Mouse (Mus musculus) lung, adult 2 months (tissue): ENCODE data around the gene Cdr2l. TPM values are rescaled to one million over a fixed set of nuclear protein-coding genes. Genes with fewer than 3 reads are reported as not detected.
A peak's percentile ranks its signal among the peaks of the same experiment; 100 is the strongest.

Source experiments
- DNase-seq: peaks from one replicate; pipeline ENCODE4 v3.0.0; 2022
- H3K4me1 ChIP-seq: fragments of 200-500 bp; 2 replicates; pipeline ENCODE4 v1.6.1; 2011; ENCODE audit warnings: low read length; ENCODE audit not compliant: control insufficient read depth, insufficient read depth
- H3K4me3 ChIP-seq: fragments of 200-500 bp; replicated peaks from 2 replicates; pipeline ENCODE3; 2011; ENCODE audit warnings: low read depth, mild to moderate bottlenecking, control low read depth, low read length; ENCODE audit errors: extremely low read depth
- CTCF ChIP-seq: fragments of 200-500 bp; IDR thresholded peaks from 2 replicates; pipeline ENCODE4 v1.5.1; 2011; ENCODE audit warnings: mild to moderate bottlenecking, low read length, control low read depth; ENCODE audit not compliant: insufficient read depth
- POLR2A ChIP-seq: fragments of 200-500 bp; IDR thresholded peaks from 2 replicates; pipeline ENCODE4 v1.6.1; 2011; ENCODE audit warnings: low read depth, mild to moderate bottlenecking, control low read depth, low read length, borderline replicate concordance; ENCODE audit errors: extremely low read depth
- WGBS: fragments of 180-500 bp; shearing (Covaris S2); methylation state at CpG from one replicate; pipeline ENCODE4 v1.1.7; 2018; 5-methylcytosine and 5-hydroxymethylcytosine counted together
- polyA plus RNA-seq: library from polyadenylated mRNA; depleted of rRNA; stranded (reverse); fragments of >200 nt; gene quantifications from 2 replicates; pipeline ENCODE4 v1.2.3, GENCODE M21; 2012

Cdr2l gene
- polyA plus RNA-seq, 1 experiment = 29.1 TPM

DNA sequence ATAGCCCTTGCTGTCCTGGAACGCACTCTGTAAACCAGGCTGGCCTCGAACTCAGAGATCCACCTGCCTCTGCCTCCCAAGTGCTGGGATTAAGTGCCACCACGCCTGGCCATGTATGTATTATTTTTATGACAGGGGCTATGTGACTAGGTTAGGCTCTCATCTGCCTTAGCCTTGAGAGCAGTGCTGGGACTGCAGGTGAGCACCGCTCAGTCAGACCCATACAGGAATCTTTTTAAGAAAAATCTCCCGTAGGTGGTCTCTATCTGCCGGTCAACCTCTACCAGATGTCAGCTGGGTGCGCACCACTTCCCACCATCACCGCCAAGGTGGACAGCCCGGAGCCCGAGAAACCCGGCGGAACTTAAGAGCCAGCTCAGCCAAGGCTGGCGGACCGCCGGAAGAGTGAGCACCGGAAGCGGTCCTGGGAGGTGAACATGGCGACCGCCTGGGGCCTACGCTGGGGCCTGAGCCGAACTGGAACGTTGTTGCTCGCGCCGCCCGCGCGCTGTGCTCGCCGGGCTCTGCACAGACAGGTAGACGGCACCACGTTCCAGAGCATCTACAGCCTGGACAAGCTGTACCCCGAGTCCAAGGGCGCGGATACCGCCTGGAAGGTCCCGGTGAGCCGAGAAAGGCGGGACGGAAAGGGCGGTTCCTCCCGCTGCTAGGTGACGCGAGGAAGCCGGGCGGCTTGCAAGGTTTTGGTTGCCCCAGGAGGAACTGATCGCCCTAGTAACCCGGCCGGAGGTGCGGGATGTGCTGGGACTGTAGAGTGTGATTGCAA, 21.8 kb downstream of the Cdr2l start, which contains the start of gene Mrpl58:
Mrpl58 (plus strand) TSS at position 415 of the 787 bp plus-strand sequence.
- TF ChIP-seq CTCF (no peak), POLR2A (peak; percentile 75)
- peaks cover 9% of the 10 kb centered on the region for H3K4me1 ChIP-seq
- DNase-seq = peak; percentile 92

DNA sequence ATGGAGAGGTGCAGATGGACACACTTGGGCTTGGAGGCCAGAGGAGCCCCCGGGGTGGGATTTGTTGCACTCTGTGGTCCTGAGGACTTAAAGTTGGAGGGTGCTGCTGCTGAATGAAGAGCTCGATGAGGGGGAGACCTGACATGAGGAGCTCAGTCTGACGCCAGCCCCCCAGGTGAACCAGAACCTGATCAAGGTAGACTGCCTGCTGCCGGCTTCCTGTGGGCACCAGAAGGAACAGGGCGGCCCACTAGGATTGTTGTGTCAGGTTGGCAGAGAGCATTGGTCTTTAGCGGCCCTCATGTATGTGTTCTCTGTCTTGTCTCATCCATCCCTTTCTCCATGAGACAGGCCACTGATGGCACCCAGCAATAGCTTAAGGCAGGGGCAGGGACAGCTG, 24.0 kb downstream of the Cdr2l start:
- 97% methylated on average over 6 of the region's 6 CpGs for WGBS
- Histone ChIP-seq H3K4me3 (no peak overlapping the region), H3K4me1 (peaks cover 11% of the 10 kb centered on the region)
- TF ChIP-seq CTCF (no peak), POLR2A (no peak)
- no peak for DNase-seq

More for the DNA sequence above, 21.8 kb downstream of the Cdr2l start, which contains the start of gene Mrpl58:
- WGBS = 4% methylated on average over 50 of the region's 50 CpGs
- H3K4me3 ChIP-seq = peak within 1 kb of the TSS; percentile 98

DNA sequence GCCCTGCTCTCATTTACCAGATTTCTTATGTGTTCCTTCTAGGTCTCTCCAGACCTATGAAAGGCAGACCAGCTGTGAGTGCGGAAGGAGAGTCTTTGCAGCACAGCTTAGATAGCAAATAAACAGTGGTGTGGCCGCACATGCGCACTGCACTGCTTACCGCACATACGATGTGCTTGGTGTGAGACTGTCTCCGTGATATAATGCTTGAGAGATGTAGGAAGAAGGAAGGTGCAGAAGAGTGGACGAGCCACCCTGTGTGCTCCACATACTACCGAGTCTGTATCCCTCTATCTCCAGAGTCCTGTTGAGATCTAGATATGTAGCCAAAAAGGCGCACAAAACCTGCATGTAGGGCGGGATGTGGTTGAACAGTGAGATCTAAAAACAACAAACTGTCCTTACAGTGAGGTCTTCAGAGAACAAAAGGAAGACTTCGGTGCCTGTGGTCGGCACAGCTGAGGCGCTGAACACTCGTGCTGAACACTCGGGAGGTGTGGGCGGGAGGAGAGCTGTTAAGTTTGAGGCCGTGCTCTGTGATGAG, 25.2 kb downstream of the Cdr2l start:
- peaks cover 14% of the 10 kb centered on the region for H3K4me1 ChIP-seq
- DNase-seq = no peak
- no peak overlapping the region for H3K4me3 ChIP-seq
- 88% methylated on average over 17 of the region's 17 CpGs for WGBS
- TF ChIP-seq CTCF (no peak), POLR2A (no peak)

- Histone ChIP-seq H3K4me1 (peaks cover 17% of the 10 kb centered on the region), H3K4me3 (no peak overlapping the region)
- WGBS = 45% methylated on average over 6 of the region's 6 CpGs
- TF ChIP-seq CTCF (no peak), POLR2A (no peak)
- DNase-seq = no peak
Measured at GRCm38 (mm10) chr11:115408266-115408920, 26.7 kb downstream of the Cdr2l start.

DNA sequence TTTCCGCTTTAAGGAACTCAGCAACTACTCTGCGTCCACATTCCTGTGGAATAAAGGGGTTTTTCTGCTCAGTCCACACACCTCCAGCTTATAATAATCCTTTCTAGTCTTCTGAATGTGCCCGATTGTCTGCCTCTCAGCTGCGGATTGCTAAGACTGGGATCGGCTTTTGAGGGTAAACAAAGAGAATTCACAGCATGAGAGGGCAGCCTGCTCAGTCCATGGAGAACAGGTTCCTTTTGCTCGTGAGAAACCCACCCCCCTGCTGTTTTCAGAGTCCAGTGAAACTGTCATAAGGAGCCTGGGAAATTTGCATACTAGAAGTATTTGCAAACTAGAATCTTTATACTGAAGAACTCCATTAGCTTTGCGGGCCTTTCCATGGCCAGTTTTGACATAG, 27.8 kb downstream of the Cdr2l start:
- 83% methylated on average over 7 of the region's 7 CpGs for WGBS
- DNase-seq = no peak
- no peak overlapping the region for H3K4me3 ChIP-seq
- TF ChIP-seq CTCF = no peak
- TF ChIP-seq POLR2A = no peak
- peaks cover 14% of the 10 kb centered on the region for H3K4me1 ChIP-seq

- peak within 1 kb of the TSS; percentile 87 for H3K4me3 ChIP-seq
- peak; percentile 76; the same call in 1 of the 2 replicates for TF ChIP-seq POLR2A
- TF ChIP-seq CTCF = no peak
- H3K4me1 ChIP-seq = peaks cover 9% of the 10 kb centered on the region
- peak; percentile 91 for DNase-seq
- WGBS = under 1% methylated on average over 56 of the region's 56 CpGs
Measured at GRCm38 (mm10) chr11:115419531-115420237, 38.0 kb downstream of the Cdr2l start, which contains the start of the genes Atp5h and Kctd2. Gene Atp5h (minus strand): TSS chr11:115419962. Gene Kctd2 (plus strand): TSS chr11:115420128.

DNA sequence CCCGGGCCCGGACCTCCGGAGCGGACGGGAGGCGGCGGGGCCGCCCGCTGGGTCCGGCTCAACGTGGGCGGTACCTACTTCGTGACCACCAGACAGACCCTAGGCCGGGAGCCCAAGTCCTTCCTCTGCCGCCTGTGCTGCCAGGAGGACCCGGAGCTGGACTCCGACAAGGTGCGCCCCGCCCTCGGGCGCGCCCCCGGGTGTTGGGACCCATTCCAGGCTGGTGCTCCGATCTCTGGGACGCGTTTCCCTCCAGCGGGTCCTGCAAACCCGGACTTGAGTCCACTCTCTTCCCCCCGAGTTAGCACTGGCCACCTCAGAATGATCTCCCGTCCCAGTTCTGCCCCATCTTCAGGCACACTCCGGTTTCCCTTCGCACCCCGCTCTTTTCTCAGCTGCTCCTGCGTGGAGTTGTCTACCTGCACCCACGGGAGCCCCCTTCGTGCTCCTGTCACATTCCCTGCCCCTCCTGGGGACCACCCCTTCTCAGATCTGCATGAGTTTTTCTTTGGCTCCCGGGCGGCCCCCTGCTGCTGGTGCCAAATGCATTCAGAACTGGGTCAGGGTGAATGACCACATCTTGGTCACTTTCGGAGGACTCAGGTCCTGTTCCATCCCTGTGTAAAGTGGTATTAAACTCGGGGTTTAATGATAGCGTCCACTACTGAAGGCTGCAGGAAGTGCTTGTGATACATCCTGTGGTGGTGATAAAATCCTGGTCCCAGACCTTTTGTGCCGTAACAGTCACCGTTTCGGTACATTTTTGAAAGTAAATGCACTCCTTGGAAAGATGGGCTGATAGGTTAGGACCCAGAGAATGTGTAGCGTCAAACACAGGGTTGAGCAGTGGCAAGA, 38.8 kb downstream of the Cdr2l start:
- Histone ChIP-seq H3K4me1 (peaks cover 9% of the 10 kb centered on the region), H3K4me3 (peak overlapping the region; percentile 74)
- TF ChIP-seq CTCF = no peak
- no peak for TF ChIP-seq POLR2A
- 1% methylated on average over 45 of the region's 45 CpGs for whole genome bisulfite sequencing
- peak; percentile 73 for DNase-seq

- no peak for DNase-seq
- TF ChIP-seq POLR2A (no peak), CTCF (no peak)
- no peak overlapping the region for H3K4me3 ChIP-seq
- H3K4me1 ChIP-seq = peaks cover 9% of the 10 kb centered on the region
- 43% methylated on average over 1 of the region's 1 CpGs for WGBS
Measured at GRCm38 (mm10) chr11:115421328-115421727, 39.6 kb downstream of the Cdr2l start.

- no peak for TF ChIP-seq CTCF
- WGBS = 86% methylated on average over 16 of the region's 16 CpGs
- H3K4me3 ChIP-seq = no peak overlapping the region
- DNase-seq = no peak
- peaks cover 9% of the 10 kb centered on the region for H3K4me1 ChIP-seq
Measured at GRCm38 (mm10) chr11:115421972-115422371, 40.3 kb downstream of the Cdr2l start.
